Mouse (Mus musculus): ENCODE results near the gene Poln. TPM values are rescaled to one million over a fixed set of nuclear protein-coding genes. Genes with fewer than 3 reads are reported as not detected.
A peak's percentile ranks its signal among the peaks of the same experiment; 100 is the strongest.

Gene Poln
- polyA plus RNA-seq, 1 experiment, result 0.11 TPM

DNA sequence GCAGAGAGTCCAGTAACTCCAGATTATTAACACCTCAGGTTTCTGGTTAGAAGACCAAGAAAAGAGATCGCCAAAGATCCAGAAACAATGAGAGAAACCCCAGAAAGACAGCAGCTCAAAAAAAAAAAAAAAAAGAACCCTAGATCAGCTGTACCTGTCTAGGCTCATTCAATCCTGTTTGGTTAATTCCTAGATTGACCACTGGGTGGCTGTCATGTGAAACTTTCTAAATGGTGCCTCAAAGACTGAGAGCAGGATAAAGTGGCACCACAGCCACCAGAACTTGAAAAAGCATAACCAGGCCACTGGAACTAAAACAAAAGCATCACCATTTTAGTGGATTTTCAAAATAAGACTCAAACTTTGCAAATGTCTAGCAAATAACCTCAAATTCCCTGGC lies 71.9 kb downstream of the Poln start:
- Histone ChIP-seq H3ac (ENCODE audit: control insufficient read depth, insufficient read length, low read depth) (no peak overlapping the region), H3K4me3 (ENCODE audit: insufficient read depth, poor library complexity, severe bottlenecking) (no peak overlapping the region), H3K27me3 (ENCODE audit: control insufficient read depth, insufficient read depth, insufficient read length) (peaks cover 6% of the 10 kb centered on the region), H3K79me2 (ENCODE audit: control insufficient read depth, insufficient read depth) (no peaks in the 10 kb centered on the region), H3K79me3 (ENCODE audit: low read depth) (no peaks in the 10 kb centered on the region), H3K36me3 (ENCODE audit: control insufficient read depth, insufficient read depth) (no peaks in the 10 kb centered on the region)
- TF ChIP-seq MYOD1 (IDR thresholded peaks at IDR 0.05; ENCODE audit: control insufficient read depth, insufficient read length, low read depth), result no peak
- TF ChIP-seq CTCF (IDR thresholded peaks at IDR 0.05; ENCODE audit: control insufficient read depth, insufficient read depth, insufficient read length), result no peak
- no peak for TF ChIP-seq CEBPB (IDR thresholded peaks at IDR 0.05; ENCODE audit: low read depth)
- no peak for TF ChIP-seq MYOG (IDR thresholded peaks at IDR 0.05; ENCODE audit: control insufficient read depth, extremely low read depth, insufficient read length)

GRCm38 (mm10) chr5:34093021-34093420 lies 76.2 kb downstream of the Poln start:
- Histone ChIP-seq H3K4me3 (ENCODE audit: insufficient read depth, poor library complexity, severe bottlenecking) (no peak overlapping the region), H3ac (ENCODE audit: control insufficient read depth, insufficient read length, low read depth) (no peak overlapping the region), H3K79me3 (ENCODE audit: low read depth) (no peaks in the 10 kb centered on the region), H3K27me3 (ENCODE audit: control insufficient read depth, insufficient read depth, insufficient read length) (peaks cover 6% of the 10 kb centered on the region), H3K36me3 (ENCODE audit: control insufficient read depth, insufficient read depth) (no peaks in the 10 kb centered on the region), H3K79me2 (ENCODE audit: control insufficient read depth, insufficient read depth) (no peaks in the 10 kb centered on the region)
- no peak for TF ChIP-seq FOSL1 (IDR thresholded peaks at IDR 0.05; ENCODE audit: insufficient read depth, low read length, poor library complexity, severe bottlenecking)
- no peak for TF ChIP-seq MYOG (IDR thresholded peaks at IDR 0.05; ENCODE audit: control insufficient read depth, extremely low read depth, insufficient read length)
- TF ChIP-seq MAX (IDR thresholded peaks at IDR 0.05), result no peak
- TF ChIP-seq CTCF (IDR thresholded peaks at IDR 0.05; ENCODE audit: control insufficient read depth, insufficient read depth, insufficient read length), result no peak
- TF ChIP-seq MYOD1 (IDR thresholded peaks at IDR 0.05; ENCODE audit: control insufficient read depth, insufficient read length, low read depth), result no peak
- TF ChIP-seq CEBPB (IDR thresholded peaks at IDR 0.05; ENCODE audit: low read depth), result no peak
- no peak for TF ChIP-seq USF1 (IDR thresholded peaks at IDR 0.05; ENCODE audit: low read depth)

GRCm38 (mm10) chr5:34032520-34032919 lies 136.7 kb downstream of the Poln start:
- H3K36me3 ChIP-seq (ENCODE audit: control insufficient read depth, insufficient read depth), result no peaks in the 10 kb centered on the region
- TF ChIP-seq CEBPB (IDR thresholded peaks at IDR 0.05; ENCODE audit: low read depth) (peak; percentile 2), MAX (IDR thresholded peaks at IDR 0.05) (no peak), USF1 (IDR thresholded peaks at IDR 0.05; ENCODE audit: low read depth) (no peak), MYOD1 (IDR thresholded peaks at IDR 0.05; ENCODE audit: control insufficient read depth, insufficient read length, low read depth) (no peak)
- H3K79me2 ChIP-seq (ENCODE audit: control insufficient read depth, insufficient read depth), result no peaks in the 10 kb centered on the region
- no peaks in the 10 kb centered on the region for H3K79me3 ChIP-seq (ENCODE audit: low read depth)
- peaks cover 7% of the 10 kb centered on the region for H3K27me3 ChIP-seq (ENCODE audit: control insufficient read depth, insufficient read depth, insufficient read length)
- no peak overlapping the region for H3ac ChIP-seq (ENCODE audit: control insufficient read depth, insufficient read length, low read depth)
- H3K4me3 ChIP-seq (ENCODE audit: insufficient read depth, poor library complexity, severe bottlenecking), result no peak overlapping the region

- Histone ChIP-seq H3K27me3 (ENCODE audit: control insufficient read depth, insufficient read depth, insufficient read length) (peaks cover 7% of the 10 kb centered on the region), H3K4me3 (ENCODE audit: insufficient read depth, poor library complexity, severe bottlenecking) (no peak overlapping the region), H3K36me3 (ENCODE audit: control insufficient read depth, insufficient read depth) (no peaks in the 10 kb centered on the region), H3K79me2 (ENCODE audit: control insufficient read depth, insufficient read depth) (no peaks in the 10 kb centered on the region), H3K79me3 (ENCODE audit: low read depth) (no peaks in the 10 kb centered on the region), H3ac (ENCODE audit: control insufficient read depth, insufficient read length, low read depth) (no peak overlapping the region)
- TF ChIP-seq MYOD1 (IDR thresholded peaks at IDR 0.05; ENCODE audit: control insufficient read depth, insufficient read length, low read depth) (no peak), CEBPB (IDR thresholded peaks at IDR 0.05; ENCODE audit: low read depth) (no peak), FOSL1 (IDR thresholded peaks at IDR 0.05; ENCODE audit: insufficient read depth, low read length, poor library complexity, severe bottlenecking) (no peak), MYOG (IDR thresholded peaks at IDR 0.05; ENCODE audit: control insufficient read depth, extremely low read depth, insufficient read length) (no peak), MAX (IDR thresholded peaks at IDR 0.05) (no peak)
Measured at GRCm38 (mm10) chr5:34031022-34031421, 138.2 kb downstream of the Poln start.

DNA sequence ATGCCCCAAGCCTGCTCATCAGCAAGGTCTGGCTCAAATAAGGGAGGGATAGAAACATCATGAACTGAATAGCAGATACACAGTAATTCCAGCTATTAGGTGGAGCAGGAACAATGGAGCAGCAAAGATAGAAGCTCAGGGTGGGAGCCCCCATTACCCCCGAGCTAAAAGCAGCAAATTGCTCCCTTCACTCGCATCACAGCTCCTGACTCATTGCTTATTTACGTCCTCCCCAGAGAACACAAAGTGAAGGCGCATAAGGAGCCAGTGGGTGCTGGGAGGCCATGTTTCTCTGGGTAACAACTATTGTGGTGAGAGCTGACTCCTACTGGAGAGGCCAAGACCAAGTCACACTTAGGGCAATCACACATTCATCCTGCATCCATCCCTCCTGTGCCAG lies 139.1 kb downstream of the Poln start:
- no peaks in the 10 kb centered on the region for H3K79me2 ChIP-seq (ENCODE audit: control insufficient read depth, insufficient read depth)
- peaks cover 7% of the 10 kb centered on the region for H3K27me3 ChIP-seq (ENCODE audit: control insufficient read depth, insufficient read depth, insufficient read length)
- TF ChIP-seq MYOG (IDR thresholded peaks at IDR 0.05; ENCODE audit: control insufficient read depth, extremely low read depth, insufficient read length) (no peak), CTCF (IDR thresholded peaks at IDR 0.05; ENCODE audit: control insufficient read depth, insufficient read depth, insufficient read length) (no peak), MYOD1 (IDR thresholded peaks at IDR 0.05; ENCODE audit: control insufficient read depth, insufficient read length, low read depth) (no peak), MAX (IDR thresholded peaks at IDR 0.05) (no peak), FOSL1 (IDR thresholded peaks at IDR 0.05; ENCODE audit: insufficient read depth, low read length, poor library complexity, severe bottlenecking) (no peak), CEBPB (IDR thresholded peaks at IDR 0.05; ENCODE audit: low read depth) (no peak), USF1 (IDR thresholded peaks at IDR 0.05; ENCODE audit: low read depth) (no peak)
- H3K79me3 ChIP-seq (ENCODE audit: low read depth), result no peaks in the 10 kb centered on the region
- H3K4me3 ChIP-seq (ENCODE audit: insufficient read depth, poor library complexity, severe bottlenecking), result no peak overlapping the region
- no peak overlapping the region for H3ac ChIP-seq (ENCODE audit: control insufficient read depth, insufficient read length, low read depth)
- no peaks in the 10 kb centered on the region for H3K36me3 ChIP-seq (ENCODE audit: control insufficient read depth, insufficient read depth)

DNA sequence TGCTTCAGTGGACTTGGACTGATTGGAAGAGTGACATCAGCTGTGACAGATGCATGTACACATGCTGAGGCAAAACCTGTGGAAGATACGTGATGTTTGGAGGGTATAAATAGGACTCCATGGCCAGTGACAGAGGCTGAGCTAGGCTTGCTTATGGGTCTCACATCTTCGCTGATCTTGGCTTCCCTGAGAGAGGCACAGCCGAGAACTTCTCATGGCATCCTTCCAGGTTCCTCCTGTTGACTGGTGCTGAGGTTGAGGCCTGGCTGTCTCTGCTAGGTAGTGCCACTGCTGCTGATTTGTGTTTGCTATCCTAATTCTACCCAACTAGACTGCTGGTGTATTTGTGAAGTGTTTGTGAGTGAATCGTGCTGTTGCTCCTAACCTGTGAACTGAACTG lies 150.3 kb downstream of the Poln start:
- TF ChIP-seq MYOD1 (IDR thresholded peaks at IDR 0.05; ENCODE audit: control insufficient read depth, insufficient read length, low read depth) (no peak), MYOG (IDR thresholded peaks at IDR 0.05; ENCODE audit: control insufficient read depth, extremely low read depth, insufficient read length) (no peak), CEBPB (IDR thresholded peaks at IDR 0.05; ENCODE audit: low read depth) (no peak), FOSL1 (IDR thresholded peaks at IDR 0.05; ENCODE audit: insufficient read depth, low read length, poor library complexity, severe bottlenecking) (no peak), USF1 (IDR thresholded peaks at IDR 0.05; ENCODE audit: low read depth) (no peak), CTCF (IDR thresholded peaks at IDR 0.05; ENCODE audit: control insufficient read depth, insufficient read depth, insufficient read length) (no peak), MAX (IDR thresholded peaks at IDR 0.05) (no peak)
- Histone ChIP-seq H3K27me3 (ENCODE audit: control insufficient read depth, insufficient read depth, insufficient read length) (peaks cover 12% of the 10 kb centered on the region), H3K79me2 (ENCODE audit: control insufficient read depth, insufficient read depth) (no peaks in the 10 kb centered on the region), H3K4me3 (ENCODE audit: insufficient read depth, poor library complexity, severe bottlenecking) (no peak overlapping the region), H3ac (ENCODE audit: control insufficient read depth, insufficient read length, low read depth) (no peak overlapping the region), H3K36me3 (ENCODE audit: control insufficient read depth, insufficient read depth) (no peaks in the 10 kb centered on the region), H3K79me3 (ENCODE audit: low read depth) (no peaks in the 10 kb centered on the region)
